Mouse (Mus musculus) midbrain, embryonic 11.5 days (tissue): Measurements from ENCODE around the gene Cmtm2b. TPM values are rescaled to one million over a fixed set of nuclear protein-coding genes. Genes with fewer than 3 reads are reported as not detected.
"Not testable (repeated sequence)": the region's sequence is repeated elsewhere in the genome, so short reads cannot be mapped to it uniquely, and the experiment has no call there.

ENCODE experiments used
- ATAC-seq: fragments of 200-750 bp; cut with Nextera tagmentation; 2 replicates; pipeline ENCODE4 v1.8.0; 2017; ENCODE audit warnings: moderate TSS enrichment, moderate library complexity; ENCODE audit not compliant: low FRiP score
- DNase-seq: peaks from one replicate; pipeline ENCODE4 v3.0.0; 2015; ENCODE audit warnings: low spot score; ENCODE audit errors: missing footprints
- H3K27ac ChIP-seq: fragments of 300-500 bp; sonication (generic); 2 replicates; pipeline ENCODE4 v1.5.1; 2014; ENCODE audit warnings: low read depth, low read length
- H3K27me3 ChIP-seq: fragments of 300-500 bp; sonication (generic); 2 replicates; pipeline ENCODE4 v1.6.1; 2014; ENCODE audit warnings: mild to moderate bottlenecking, low read length, moderate library complexity, mixed read lengths; ENCODE audit not compliant: control insufficient read depth, insufficient read depth
- H3K36me3 ChIP-seq: fragments of 300-500 bp; sonication (generic); 2 replicates; pipeline ENCODE4 v1.6.1; 2014; ENCODE audit warnings: mild to moderate bottlenecking, low read length, moderate library complexity, mixed read lengths; ENCODE audit not compliant: control insufficient read depth, insufficient read depth
- H3K4me1 ChIP-seq: fragments of 300-500 bp; sonication (generic); 2 replicates; pipeline ENCODE4 v1.6.1; 2014; ENCODE audit warnings: low read length; ENCODE audit not compliant: control insufficient read depth, insufficient read depth
- H3K4me2 ChIP-seq: fragments of 300-500 bp; sonication (generic); 2 replicates; pipeline ENCODE4 v1.6.1; 2014; ENCODE audit warnings: mild to moderate bottlenecking, moderate library complexity
- H3K4me3 ChIP-seq: fragments of 300-500 bp; sonication (generic); 2 replicates; pipeline ENCODE4 v1.5.1; 2014; ENCODE audit warnings: low read depth, low read length
- H3K9ac ChIP-seq: fragments of 300-500 bp; sonication (generic); 2 replicates; pipeline ENCODE4 v1.6.1; 2014; ENCODE audit warnings: low read length
- H3K9me3 ChIP-seq: fragments of 300-500 bp; sonication (generic); 2 replicates; pipeline ENCODE4 v1.6.1; 2016; ENCODE audit warnings: low read length; ENCODE audit not compliant: control insufficient read depth
- WGBS: fragments of 180-500 bp; shearing (Covaris S2); extraction: QIAGEN DNeasy Blood & Tissue Kit; methylation state at CpG from one replicate; pipeline ENCODE4 v1.1.7; 2014; 5-methylcytosine and 5-hydroxymethylcytosine counted together
- polyA plus RNA-seq: library from polyadenylated mRNA; unstranded; fragments of >200 nt; fragmentation: Nextera tagmentation; extraction: Ambion mirVana; gene quantifications from 2 replicates; pipeline ENCODE4 v1.2.1, GENCODE M21; 2014

The Cmtm2b gene
- polyA plus RNA-seq, 1 experiment from 2014 or later, result not detected

GRCm38 (mm10) chr8:104313311-104313710, 8.7 kb upstream of the Cmtm2b start:
- no peak for ATAC-seq
- Histone ChIP-seq H3K27me3 (no peaks in the 10 kb centered on the region), H3K36me3 (no peaks in the 10 kb centered on the region), H3K4me3 (no peak overlapping the region), H3K9me3 (no peaks in the 10 kb centered on the region), H3K27ac (no peak overlapping the region), H3K4me1 (no peaks in the 10 kb centered on the region), H3K4me2 (no peak overlapping the region), H3K9ac (no peak overlapping the region)
- 75% methylated on average over 4 of the region's 4 CpGs for WGBS
- DNase-seq, result no peak

- not testable (repeated sequence) for H3K4me2 ChIP-seq, H3K4me1 ChIP-seq, H3K4me3 ChIP-seq, ATAC-seq, H3K36me3 ChIP-seq, H3K9me3 ChIP-seq, H3K27me3 ChIP-seq, DNase-seq, H3K27ac ChIP-seq, H3K9ac ChIP-seq
- WGBS, result 87% methylated on average over 9 of the region's 11 CpGs
Measured at GRCm38 (mm10) chr8:104321267-104321666, 763 bp upstream of the Cmtm2b start, which contains the start of gene Gm11020. Gene Gm11020 (plus strand): TSS chr8:104321567.

GRCm38 (mm10) chr8:104332665-104333631, 10.9 kb downstream of the Cmtm2b start:
- no peak overlapping the region for H3K9ac ChIP-seq
- ATAC-seq (no peak), DNase-seq (no peak)
- H3K27me3 ChIP-seq, result no peaks in the 10 kb centered on the region
- no peak overlapping the region for H3K27ac ChIP-seq
- no peak overlapping the region for H3K4me2 ChIP-seq
- no peaks in the 10 kb centered on the region for H3K36me3 ChIP-seq
- no peaks in the 10 kb centered on the region for H3K4me1 ChIP-seq
- no peaks in the 10 kb centered on the region for H3K9me3 ChIP-seq
- H3K4me3 ChIP-seq, result no peak overlapping the region
- 82% methylated on average over 5 of the region's 5 CpGs for WGBS

- DNase-seq (no peak), ATAC-seq (no peak)
- H3K4me1 ChIP-seq, result no peaks in the 10 kb centered on the region
- WGBS, result 81% methylated on average over 5 of the region's 5 CpGs
- H3K36me3 ChIP-seq, result no peaks in the 10 kb centered on the region
- H3K27me3 ChIP-seq, result no peaks in the 10 kb centered on the region
- no peak overlapping the region for H3K9ac ChIP-seq
- H3K4me2 ChIP-seq, result no peak overlapping the region
- H3K4me3 ChIP-seq, result no peak overlapping the region
- no peaks in the 10 kb centered on the region for H3K9me3 ChIP-seq
- no peak overlapping the region for H3K27ac ChIP-seq
Measured at GRCm38 (mm10) chr8:104333786-104334185, 11.8 kb downstream of the Cmtm2b start.

- Histone ChIP-seq H3K36me3 (no peaks in the 10 kb centered on the region), H3K9ac (no peak overlapping the region), H3K4me1 (no peaks in the 10 kb centered on the region), H3K4me2 (no peak overlapping the region), H3K27ac (no peak overlapping the region), H3K4me3 (no peak overlapping the region), H3K9me3 (no peaks in the 10 kb centered on the region), H3K27me3 (no peaks in the 10 kb centered on the region)
- 77% methylated on average over 1 of the region's 1 CpGs for WGBS
- DNase-seq (no peak), ATAC-seq (no peak)
Measured at GRCm38 (mm10) chr8:104334196-104334595, 12.2 kb downstream of the Cmtm2b start.

- no peaks in the 10 kb centered on the region for H3K9me3 ChIP-seq
- DNase-seq, result no peak
- WGBS, result 85% methylated on average over 1 of the region's 1 CpGs
- no peaks in the 10 kb centered on the region for H3K27me3 ChIP-seq
- H3K9ac ChIP-seq, result no peak overlapping the region
- H3K4me2 ChIP-seq, result no peak overlapping the region
- ATAC-seq, result no peak
- no peak overlapping the region for H3K4me3 ChIP-seq
- H3K4me1 ChIP-seq, result no peaks in the 10 kb centered on the region; the same call in 1 of the 2 replicates
- H3K36me3 ChIP-seq, result no peaks in the 10 kb centered on the region
- H3K27ac ChIP-seq, result no peak overlapping the region
Measured at GRCm38 (mm10) chr8:104336806-104337205, 14.8 kb downstream of the Cmtm2b start.

GRCm38 (mm10) chr8:104337890-104338289, 15.9 kb downstream of the Cmtm2b start:
- no peak overlapping the region for H3K4me2 ChIP-seq
- no peaks in the 10 kb centered on the region; the same call in 1 of the 2 replicates for H3K4me1 ChIP-seq
- 53% methylated on average over 3 of the region's 3 CpGs for WGBS
- no peaks in the 10 kb centered on the region for H3K27me3 ChIP-seq
- no peak overlapping the region for H3K9ac ChIP-seq
- H3K4me3 ChIP-seq, result no peak overlapping the region
- no peak for DNase-seq
- ATAC-seq, result no peak
- H3K9me3 ChIP-seq, result no peaks in the 10 kb centered on the region
- no peaks in the 10 kb centered on the region for H3K36me3 ChIP-seq
- H3K27ac ChIP-seq, result no peak overlapping the region

- H3K36me3 ChIP-seq, result no peaks in the 10 kb centered on the region
- peak within 1 kb of the TSS; percentile 80 for H3K9ac ChIP-seq
- peak within 1 kb of the TSS; percentile 76 for H3K4me2 ChIP-seq
- ATAC-seq (no peak; the same call in 1 of the 2 replicates), DNase-seq (no peak)
- 14% methylated on average over 18 of the region's 18 CpGs for WGBS
- H3K27ac ChIP-seq, result no peak within 1 kb of the TSS; the same call in 1 of the 2 replicates
- H3K4me1 ChIP-seq, result no peaks in the 10 kb centered on the region; the same call in 1 of the 2 replicates
- H3K4me3 ChIP-seq, result peak within 1 kb of the TSS; percentile 55
- H3K27me3 ChIP-seq, result no peaks in the 10 kb centered on the region
- no peaks in the 10 kb centered on the region for H3K9me3 ChIP-seq
Measured at GRCm38 (mm10) chr8:104339229-104339982, 17.4 kb downstream of the Cmtm2b start, which contains the start of gene Cmtm3. Gene Cmtm3 (plus strand): TSS chr8:104339410.

GRCm38 (mm10) chr8:104339983-104340232, 17.9 kb downstream of the Cmtm2b start:
- DNase-seq (no peak), ATAC-seq (peak; percentile 10)
- Histone ChIP-seq H3K9me3 (no peaks in the 10 kb centered on the region), H3K27me3 (no peaks in the 10 kb centered on the region), H3K9ac (peak overlapping the region; percentile 80), H3K4me2 (peak overlapping the region; percentile 76), H3K27ac (no peak overlapping the region), H3K36me3 (no peaks in the 10 kb centered on the region), H3K4me3 (peak overlapping the region; percentile 55), H3K4me1 (no peaks in the 10 kb centered on the region; the same call in 1 of the 2 replicates)
- WGBS, result under 1% methylated on average over 6 of the region's 6 CpGs
